Mouse (Mus musculus): ENCODE results near the gene Amdhd2.
"Not testable (repeated sequence)": the region's sequence is repeated elsewhere in the genome, so short reads cannot be mapped to it uniquely, and the experiment has no call there.

The Amdhd2 gene

DNA sequence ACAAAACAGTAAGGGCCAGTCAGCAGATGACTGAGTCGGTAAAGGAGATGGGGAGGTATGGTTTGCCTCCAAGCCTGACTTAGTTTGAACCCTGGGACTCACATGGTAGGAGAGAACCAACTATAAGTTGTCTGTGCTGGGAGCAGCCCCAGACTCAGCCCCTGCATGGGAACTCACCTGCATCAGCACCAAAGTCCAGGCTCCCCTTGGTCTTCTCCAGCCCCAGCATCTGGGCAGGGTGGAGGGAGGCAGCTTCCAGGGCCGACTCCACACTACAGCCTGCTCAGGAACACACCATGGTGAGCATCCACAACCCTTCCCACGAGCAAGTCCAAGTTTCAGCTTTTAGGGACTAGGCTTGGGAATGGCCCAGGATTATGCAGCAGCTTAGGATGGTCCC is 7.2 kb downstream of the Amdhd2 start:
- no peak for DNase-seq (ENCODE audit: low spot score in 2 of 2)

DNA sequence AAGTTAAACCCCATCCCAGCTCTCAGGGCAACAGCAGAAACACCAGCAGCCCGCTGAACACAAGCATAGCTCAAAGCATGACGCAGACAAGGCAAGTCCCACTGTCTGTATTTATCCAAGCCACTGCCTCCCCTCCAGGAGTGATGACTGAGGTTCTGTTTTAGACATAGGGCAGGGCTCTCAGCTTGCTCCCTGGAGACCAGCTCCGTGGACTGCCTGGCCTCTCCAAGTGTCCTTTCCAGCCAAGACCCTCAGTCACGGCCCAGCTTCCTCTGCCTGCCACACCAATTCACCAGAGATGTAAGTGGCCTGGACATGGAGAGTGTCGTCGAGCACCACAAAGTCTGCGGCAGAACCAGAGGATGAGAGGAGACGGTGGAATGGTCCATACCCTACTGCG is 7.8 kb downstream of the Amdhd2 start:
- DNase-seq (ENCODE audit: low spot score in 2 of 2) = no peak

DNA sequence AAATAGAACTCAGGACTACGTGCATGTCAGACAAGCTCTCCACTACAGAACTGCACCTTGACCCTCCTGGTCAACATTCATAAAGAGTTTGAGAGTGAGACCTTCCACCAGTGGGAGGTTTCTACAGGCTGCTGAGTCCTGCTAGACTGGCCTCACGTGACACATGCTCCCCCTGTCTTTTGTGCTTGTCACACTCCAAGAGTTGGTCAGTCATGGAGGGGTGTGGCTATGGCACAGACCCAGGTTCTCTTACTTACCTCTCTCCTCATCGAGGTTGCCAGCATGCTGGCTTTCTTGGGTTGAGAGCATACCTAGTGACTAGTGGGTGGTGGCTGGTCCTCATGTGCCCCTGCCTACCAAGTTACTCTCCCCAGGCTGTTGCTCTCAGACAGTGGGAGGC is 9.1 kb downstream of the Amdhd2 start:
- no peak for DNase-seq (ENCODE audit: low spot score in 2 of 2)

DNA sequence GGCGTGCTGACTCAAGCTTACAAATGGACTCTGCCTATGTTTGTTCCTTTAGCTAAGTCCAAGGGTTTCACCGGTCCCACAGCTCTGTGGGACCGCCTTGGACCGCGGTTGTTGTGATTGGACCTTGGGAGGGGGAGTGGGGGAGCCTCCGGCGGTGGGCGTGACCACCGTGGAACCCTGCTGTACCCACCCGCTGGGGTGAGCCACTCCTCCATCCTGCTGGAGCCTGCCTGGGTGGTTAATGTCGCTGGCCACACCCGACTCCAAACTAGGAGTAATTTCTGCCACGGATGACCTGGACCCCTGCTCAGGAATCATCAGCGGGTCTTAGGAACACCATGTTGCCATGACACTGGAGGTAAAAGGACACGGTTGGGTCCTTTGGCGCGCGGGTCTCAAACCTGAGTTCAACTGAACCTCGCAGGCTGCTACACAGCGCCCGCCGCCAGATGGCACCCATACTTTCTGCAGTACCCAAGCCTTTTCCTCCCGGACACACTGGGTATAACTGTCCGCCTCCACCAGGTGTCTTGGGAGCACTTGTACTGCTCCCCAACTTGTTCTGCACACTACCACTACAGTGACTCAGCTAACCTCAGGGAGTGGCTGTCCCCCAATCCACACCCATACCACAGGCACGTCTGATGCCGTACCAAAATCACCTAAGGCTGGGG is 11.5 kb downstream of the Amdhd2 start:
- DNase-seq (ENCODE audit: low spot score in 2 of 2) = peak in 1 of 2 experiments; percentile 73

DNA sequence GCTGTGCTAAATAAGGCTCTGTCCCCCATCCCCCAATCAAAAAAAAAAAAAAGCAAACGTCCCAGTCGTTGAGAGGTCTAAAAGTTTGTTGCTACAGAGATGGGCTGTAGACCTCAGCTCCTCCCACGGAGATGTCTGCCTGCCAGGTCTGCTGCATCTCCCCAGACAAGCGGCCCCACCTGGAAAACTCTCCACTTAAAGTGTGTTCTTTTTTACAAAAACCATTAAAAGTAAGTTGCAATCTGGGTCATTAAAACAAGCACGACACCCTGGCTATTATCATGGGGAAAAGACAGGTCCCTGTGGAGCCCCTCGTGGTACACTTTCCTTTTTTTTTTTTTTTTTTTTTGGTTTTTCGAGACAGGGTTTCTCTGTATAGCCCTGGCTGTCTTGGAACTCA is 12.2 kb downstream of the Amdhd2 start:
- DNase-seq (ENCODE audit: low spot score in 2 of 2) = no peak

DNA sequence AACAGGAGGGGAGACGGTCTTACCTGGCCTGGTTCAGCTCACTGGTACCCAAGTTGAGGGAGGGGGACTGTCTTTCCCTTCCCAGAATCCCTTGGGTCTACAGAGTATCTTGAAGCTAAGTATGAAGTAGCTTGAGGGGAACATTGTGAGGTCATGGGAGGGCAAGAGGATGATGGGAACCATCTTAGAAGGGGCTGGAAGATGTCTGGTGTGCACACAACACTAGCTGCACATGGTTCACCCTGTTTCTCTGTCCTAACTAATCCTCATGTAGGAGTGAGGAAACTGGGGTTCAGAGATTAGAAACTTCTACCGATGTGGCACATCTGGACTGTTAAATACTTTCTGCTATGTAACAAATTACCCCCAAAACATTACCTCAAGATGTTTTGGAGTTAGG is 12.7 kb downstream of the Amdhd2 start, which contains the start of gene Pdpk1:
Pdpk1 (minus strand) TSS at position 101 of the 400 bp plus-strand sequence.
- DNase-seq (ENCODE audit: low spot score in 2 of 2) = no peak

DNA sequence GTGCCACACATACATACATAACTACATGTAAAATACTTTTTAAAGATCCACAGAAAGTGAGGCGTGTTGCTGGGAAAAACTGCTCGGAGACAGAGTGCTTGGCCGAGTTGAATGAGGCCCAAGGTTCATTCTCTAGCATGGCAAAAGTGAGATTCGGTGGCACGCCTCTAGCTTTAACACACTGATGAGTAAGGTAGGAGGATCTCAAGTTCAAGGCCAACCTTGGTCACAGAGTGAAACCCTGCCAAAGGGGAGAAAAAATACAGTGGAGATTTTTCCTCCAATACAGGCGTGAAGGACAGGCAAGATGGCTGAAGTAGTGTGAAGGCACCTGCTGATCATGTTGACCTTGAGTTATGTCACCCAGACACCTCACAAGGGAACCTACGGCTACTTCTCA is 14.1 kb downstream of the Amdhd2 start:
- no peak for DNase-seq (ENCODE audit: low spot score in 2 of 2)

DNA sequence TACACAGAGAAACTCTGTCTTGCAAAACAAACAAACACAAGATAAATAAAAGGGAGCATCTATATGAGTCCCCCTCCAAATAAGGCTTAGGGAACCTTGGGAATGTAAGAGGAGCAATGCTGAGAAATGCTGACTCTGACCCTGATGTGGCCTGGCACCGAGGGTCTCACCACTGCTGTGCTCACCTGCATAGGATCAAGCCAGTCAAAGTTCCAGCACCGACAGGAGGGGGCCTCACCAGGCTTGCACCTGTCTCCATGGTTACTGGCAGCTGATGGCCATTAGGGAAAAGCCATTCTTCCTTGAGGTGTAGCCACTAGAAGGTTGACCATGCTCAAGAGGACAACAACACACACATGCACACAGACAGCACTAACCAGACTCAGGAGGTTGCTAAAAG is 20.7 kb downstream of the Amdhd2 start:
- DNase-seq (ENCODE audit: low spot score in 2 of 2) = no peak

DNA sequence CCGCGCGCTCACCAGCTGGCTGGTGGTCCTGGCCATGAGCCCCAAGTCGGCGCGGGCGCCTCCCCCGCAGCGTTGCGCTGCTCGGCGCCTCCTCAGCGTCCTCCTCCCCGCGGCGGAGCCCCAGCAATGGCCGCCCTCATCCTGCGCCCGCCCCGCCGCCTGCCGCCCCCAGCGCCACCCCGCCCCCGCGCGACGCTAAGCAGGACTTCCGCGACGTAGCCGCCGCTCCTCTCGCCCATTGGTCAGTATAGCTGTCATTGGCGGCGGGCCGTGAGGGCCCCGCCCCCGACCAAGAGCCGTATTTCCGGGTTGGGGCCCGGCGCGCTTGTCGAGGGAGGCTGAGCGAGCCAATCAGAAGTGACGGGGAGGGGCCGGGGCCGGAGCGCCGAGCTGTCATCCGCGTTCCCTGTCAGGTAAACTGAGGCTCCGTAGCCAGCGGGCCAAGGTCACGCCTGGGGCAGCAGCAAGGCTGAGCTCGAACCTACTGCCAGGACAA is 22.1 kb downstream of the Amdhd2 start:
- DNase-seq (ENCODE audit: low spot score in 2 of 2) = peak; percentile 97

DNA sequence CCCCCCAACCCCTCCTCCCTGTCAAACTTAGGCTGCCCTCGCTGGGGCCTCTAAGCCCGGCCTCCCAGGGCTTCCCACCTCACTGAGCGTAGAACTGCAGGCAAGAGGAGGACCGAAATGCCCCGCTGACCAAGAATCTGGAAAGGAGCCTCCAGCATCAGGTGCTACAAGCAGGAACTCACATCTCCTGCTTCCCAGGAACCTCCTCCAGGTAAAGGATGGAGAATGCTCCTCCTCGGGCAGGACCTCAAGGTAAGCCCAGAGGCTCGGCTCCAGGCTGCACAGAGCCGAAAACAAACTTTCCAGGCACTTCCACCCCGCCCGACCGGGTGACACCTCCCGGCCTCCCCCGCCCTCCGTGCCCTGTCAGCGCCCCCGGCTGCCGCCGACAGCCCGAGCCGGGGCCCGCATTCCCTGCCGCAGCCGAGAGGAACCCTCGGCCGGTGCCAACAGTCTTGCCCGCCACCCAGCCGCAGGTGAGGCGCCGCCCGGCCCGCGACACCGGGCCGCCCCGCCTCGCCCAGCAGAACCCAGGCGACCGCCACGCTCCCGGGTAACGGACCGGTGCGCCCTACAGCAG is 22.6 kb downstream of the Amdhd2 start:
- peak in 1 of 2 experiments; percentile 51 for DNase-seq (ENCODE audit: low spot score in 2 of 2)

DNA sequence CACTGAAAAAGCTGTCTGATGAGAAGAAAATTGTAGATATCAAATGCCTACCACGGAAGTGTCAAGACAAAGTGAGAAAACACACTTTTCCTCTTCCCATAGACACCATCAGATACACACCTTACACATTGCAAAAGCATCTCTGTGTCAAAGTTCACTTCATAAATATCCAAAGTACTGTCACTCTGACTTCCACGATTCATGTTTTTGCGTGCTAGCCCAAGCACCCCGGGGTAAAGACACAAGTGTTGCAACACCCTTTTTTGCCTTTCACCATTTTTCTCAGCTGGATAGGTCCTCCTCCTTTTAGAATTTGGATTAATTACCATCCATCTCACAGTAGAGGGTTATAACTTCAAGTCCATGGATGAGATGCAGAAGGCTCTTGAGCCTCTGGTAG is 23.6 kb downstream of the Amdhd2 start:
- DNase-seq (ENCODE audit: low spot score in 2 of 2) = no peak

DNA sequence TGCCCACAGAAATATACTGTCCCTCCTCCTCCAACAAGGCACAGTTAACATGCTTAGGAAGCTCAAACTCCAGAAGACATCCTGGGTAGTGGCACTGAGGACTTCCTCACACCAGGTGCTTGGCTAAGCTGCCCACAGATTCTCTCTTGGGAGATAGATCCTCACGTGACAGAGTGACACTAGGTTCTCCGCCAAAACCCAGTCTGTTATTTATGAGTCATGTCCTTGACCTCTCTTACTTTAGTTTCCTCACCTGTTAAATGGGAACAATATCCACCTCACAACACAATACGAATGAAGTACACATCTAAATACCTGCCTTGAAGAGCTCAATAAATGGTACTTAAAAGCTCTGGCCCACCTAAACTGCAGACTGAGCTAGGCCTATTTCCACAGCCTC is 24.3 kb downstream of the Amdhd2 start:
- no peak for DNase-seq (ENCODE audit: low spot score in 2 of 2)

DNA sequence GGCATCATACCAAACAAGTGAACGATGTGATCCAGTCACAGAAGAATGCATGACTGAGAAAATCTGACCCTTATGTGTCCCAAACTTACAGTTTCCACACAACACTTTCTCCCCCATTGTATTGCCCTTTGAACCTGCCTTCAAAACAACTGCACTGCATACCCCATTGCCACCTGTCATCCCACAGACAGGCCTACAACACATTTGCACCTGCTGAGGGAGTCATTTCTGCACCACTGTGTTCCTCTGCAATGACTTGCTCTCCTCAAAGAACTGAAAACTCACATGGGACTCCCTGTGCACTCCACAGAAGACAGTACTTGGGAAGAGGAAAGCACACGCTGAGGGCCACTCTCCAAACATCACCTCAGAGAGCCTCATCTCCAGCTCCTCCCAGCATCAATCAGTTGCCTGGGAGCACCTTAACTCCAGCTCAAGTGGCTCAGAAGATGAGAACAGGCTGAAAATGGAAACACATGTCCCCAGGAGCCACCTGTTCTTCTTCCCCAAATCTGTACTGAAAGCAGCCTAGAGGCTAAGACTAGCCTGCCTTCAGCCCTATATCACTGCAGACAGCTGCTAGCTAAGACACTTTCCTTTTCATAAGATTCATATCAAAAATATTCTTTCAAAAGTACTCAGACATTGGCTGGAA is 26.2 kb downstream of the Amdhd2 start:
- DNase-seq (ENCODE audit: low spot score in 2 of 2) = no peak

DNA sequence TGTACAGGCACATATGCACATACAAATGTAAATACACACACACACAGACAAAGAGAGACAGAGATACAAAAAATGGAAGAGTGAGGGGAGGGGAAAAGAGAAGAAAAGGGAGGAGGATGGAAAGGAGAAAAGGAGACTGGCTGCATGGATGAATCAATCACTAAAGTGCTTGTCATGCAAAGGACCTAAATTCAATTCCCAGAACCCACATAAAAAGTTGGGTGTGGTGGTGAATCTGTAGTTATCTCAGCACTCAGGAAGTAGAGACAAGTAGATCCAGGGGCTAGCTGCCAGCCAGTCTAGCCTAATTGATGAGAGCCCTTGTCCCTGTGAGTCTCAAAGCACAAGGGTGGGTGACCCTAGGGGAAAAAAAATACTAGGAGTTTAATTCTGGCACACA is 29.5 kb downstream of the Amdhd2 start:
- no peak for DNase-seq (ENCODE audit: low spot score in 2 of 2)

DNA sequence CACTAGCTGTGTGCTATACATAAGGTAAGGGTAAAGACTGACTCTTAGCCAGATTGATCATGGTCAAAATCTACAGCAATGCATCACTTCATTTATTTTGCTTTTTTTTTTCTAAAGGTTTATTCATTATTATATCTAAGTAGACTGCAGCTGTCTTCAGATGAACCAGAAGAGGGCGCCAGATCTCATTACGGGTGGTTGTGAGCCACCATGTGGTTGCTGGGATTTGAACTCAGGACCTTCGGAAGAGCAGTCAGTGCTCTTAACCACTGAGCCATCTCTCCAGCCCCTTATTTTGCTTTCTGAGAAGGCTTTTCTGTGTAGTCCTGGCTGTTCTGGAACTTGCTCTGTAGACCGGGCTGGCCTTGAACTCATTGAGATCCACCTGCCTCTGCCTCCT is 30.6 kb downstream of the Amdhd2 start:
- DNase-seq (ENCODE audit: low spot score in 2 of 2) = not testable (repeated sequence)

DNA sequence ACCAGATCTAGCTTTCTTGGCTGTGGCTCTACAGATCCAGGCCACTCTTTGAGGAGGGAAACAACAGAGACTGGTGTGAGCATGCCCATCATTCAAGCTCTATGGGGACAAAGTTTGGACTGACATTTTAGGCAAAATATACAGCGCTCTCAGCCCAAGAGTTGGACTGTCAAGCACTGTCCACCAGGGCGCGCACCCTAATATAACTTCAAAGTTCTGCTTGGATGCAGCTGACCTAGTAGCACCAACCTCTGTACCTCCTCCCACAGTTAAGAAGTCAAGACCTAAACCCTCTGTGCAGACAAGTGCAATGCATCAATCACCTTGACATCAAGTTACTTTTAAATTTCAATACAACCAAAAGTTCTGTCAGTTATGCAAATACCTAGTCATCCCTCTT is 32.0 kb downstream of the Amdhd2 start:
- DNase-seq (ENCODE audit: low spot score in 2 of 2) = no peak

DNA sequence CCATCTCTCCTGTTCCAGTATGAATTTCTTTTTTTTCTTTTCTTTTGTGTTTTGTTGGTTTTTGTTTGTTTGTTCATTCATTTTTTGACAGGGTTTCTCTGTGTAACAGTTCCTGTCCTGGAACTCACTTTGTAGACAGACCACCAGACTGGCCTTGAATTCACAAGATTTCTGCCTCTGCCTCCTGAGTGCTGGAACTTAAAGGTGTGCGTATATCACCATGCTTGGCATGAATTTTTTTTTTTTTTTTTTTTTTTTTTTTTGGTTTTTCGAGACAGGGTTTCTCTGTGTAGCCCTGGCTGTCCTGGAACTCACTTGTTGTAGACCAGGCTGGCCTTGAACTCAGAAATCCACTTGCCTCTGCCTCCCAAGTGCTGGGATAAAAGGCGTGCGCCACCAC is 34.3 kb downstream of the Amdhd2 start:
- not testable (repeated sequence) for DNase-seq (ENCODE audit: low spot score in 2 of 2)

DNA sequence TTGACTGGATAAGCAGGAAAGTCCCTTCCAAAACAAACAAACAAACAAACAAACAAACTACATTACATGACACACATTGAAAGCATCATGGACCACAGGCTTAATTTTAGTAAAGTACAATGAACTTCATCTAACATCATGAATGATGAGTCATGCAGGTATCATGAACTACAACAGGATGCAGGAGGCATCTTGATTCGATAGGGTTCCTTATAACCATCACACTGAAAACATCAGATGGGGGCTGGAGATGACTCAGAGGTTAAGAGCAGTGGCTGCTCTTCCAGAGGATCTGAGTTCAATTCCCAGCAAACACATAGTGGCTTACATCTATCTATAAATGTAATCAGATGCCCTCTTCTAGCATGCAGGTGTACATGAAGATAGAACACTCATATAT is 36.0 kb downstream of the Amdhd2 start:
- no peak for DNase-seq (ENCODE audit: low spot score in 2 of 2)

DNA sequence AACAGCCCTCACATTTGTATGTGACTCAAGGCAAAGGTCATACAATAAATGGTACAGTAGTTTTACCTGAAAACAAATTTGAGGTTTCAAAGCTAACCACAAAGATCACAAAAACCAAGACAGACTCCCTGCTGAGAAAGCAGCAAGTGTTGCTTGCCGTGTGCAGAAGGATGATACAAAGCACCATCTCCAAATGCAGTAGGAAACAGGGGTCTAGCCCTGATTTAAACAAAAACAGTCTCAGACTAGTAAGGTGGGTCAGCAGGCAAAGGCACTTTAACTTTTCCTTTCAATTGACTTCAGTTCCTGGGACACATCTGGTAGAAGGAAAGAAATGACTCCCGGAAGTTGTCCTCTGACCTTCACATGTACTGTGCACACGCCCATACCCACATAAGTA is 36.8 kb downstream of the Amdhd2 start:
- DNase-seq (ENCODE audit: low spot score in 2 of 2) = no peak

DNA sequence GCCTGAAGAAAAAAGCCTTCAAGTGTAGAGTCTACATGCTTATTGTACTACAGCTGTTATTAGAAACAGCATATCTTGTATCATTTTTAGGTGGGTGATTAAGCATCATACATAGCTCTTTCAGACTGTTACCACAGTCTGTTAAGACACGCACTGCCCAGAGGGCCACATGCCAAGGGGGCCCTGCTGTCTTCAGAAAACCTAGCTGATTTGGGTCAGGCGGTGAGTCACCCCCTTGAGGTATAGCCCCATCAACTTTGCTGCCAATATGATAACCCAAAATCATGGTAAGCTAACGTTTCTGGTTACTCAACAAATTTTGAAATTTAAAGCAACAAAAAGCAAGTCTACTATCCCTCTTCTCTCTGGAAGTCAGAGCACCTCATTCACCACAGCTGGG is 44.1 kb downstream of the Amdhd2 start:
- DNase-seq (ENCODE audit: low spot score in 2 of 2) = no peak

DNA sequence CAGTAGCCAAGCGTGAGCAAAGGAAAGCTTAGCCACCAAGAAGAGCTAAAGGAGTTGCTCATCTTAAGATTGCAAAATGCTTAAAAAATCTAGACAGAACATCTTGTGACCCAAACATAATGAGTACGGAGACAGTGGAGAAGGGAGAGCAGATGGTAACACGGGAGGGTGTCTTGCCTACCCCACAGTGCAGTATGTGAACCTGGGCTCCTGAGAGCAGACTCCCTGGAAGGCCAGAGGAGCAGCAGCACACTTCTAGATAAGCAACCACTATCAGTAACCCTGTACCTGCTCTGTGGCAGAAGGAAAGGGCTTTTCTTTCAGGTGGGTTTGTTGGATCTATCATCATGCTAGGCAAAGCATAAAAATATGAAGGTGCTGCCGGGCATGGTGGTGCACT is 50.5 kb downstream of the Amdhd2 start:
- DNase-seq (ENCODE audit: low spot score in 2 of 2) = no peak

DNA sequence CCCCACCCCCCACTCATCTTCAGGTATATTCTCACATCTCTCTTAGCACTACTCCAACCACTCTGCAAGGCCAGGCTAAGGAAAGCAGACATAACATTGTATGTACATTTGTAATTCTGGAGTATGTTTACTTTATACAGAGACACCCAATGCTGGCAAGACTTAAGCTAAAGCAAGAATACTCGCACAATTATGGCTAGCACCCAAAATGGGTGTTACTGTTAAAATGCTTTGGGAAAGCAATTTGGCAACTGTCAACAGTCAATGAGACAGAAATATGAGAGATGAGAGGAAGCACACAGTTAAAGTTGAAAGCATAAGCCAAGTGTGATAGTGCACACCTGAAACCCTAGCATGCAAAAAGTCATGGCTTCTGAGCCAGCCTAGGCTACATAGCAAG is 52.3 kb downstream of the Amdhd2 start:
- no peak for DNase-seq (ENCODE audit: low spot score in 2 of 2)

DNA sequence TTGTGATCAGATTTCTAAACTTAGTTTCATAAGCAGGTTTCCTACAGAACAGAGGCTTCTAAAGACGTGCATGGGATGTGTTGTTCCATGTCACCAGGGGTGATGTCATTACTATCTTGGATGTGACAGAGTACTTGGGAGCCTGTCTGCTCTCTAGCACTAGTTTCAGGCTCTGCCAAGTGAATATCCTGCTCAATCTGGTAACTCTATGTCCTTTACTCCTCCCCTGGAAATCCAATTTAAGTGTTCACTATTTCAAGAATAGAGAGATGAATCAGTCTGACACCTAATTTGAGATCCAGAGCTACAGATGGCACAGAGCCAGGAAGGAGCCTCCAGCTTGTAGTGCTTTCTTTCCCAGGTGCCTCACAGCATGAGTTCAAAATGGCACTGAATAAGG is 54.7 kb downstream of the Amdhd2 start:
- no peak for DNase-seq (ENCODE audit: low spot score in 2 of 2)
